ENCODE assay signal across 11 mouse cellular contexts in the genomic region with DNA sequence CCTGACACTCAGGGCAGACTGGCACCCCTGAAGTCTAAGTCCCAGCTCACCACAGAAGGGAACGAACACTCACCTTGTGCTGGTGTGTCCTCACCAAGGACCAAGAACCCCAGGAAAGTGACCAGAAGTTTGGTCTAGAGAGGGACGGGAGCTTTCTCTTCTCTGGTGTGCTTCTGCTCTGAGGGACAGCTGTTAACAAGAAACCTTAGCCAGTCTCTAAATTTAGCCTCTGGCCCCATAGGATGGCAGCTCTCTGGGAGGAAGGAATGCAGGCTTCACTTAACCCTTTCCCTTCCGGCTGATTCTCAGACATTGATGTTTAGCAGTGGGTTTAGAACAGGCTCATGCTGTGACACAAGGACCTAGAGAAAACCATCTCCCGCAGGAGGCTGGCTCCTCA. TPM values are rescaled to one million over a fixed set of nuclear protein-coding genes. Genes with fewer than 3 reads are reported as not detected.
DNase-seq lines count a peak whose midpoint lies in the region; ATAC-seq and TF ChIP-seq lines count a peak whose summit lies in the region.
"Had no signal": no experiment of that assay in that cellular context is flagged by ENCODE, and none has a peak within 500 bp of the region (broad histone marks: within the 10 kb centered on the region; RNA-seq: fewer than 3 reads in every experiment).

A gene (minus strand): TSS at position 204 of the 400 bp plus-strand sequence.

- DNase-seq in forebrain, embryonic 10.5 days (ENCODE audit: extremely low spot score, low spot score): no peak
- peak; percentile 61 for DNase-seq in forelimb bud, embryonic 11.5 days (ENCODE audit: low read depth, low spot score)
- peak; percentile 89 for DNase-seq in heart, postnatal 0 days (ENCODE audit: low spot score)
- DNase-seq in neural tube, embryonic 11.5 days (ENCODE audit: low spot score): no peak
- no peak for DNase-seq in cerebellum, postnatal 36 days
- no peak for DNase-seq in thymus, postnatal 10 days (ENCODE audit: low spot score in 2 of 2)
- no peak for DNase-seq in urinary bladder, adult 2 months (ENCODE audit: low spot score)
- DNase-seq: kidney, adult 9 months; left cerebral cortex, postnatal 4 days had no signal

- peak within 1 kb of the TSS; percentile 65; the same call in 1 of the 2 replicates for H3K27ac ChIP-seq in forebrain, embryonic 10.5 days
- no peak within 1 kb of the TSS for H3K27ac ChIP-seq in forebrain, embryonic 13.5 days
- peak within 1 kb of the TSS; percentile 98 for H3K27ac ChIP-seq in heart, postnatal 0 days (ENCODE audit: low read depth)
- no peak within 1 kb of the TSS for H3K27ac ChIP-seq in neural tube, embryonic 11.5 days (ENCODE audit: low read depth, low read length)
- H3K27ac ChIP-seq: neural tube, embryonic 12.5 days had no signal

- H3K4me1 ChIP-seq in forebrain, embryonic 10.5 days: peaks cover 31% of the 10 kb centered on the region
- no peaks in the 10 kb centered on the region for H3K4me1 ChIP-seq in forebrain, embryonic 13.5 days
- peaks cover 39% of the 10 kb centered on the region for H3K4me1 ChIP-seq in heart, postnatal 0 days (ENCODE audit: control insufficient read depth, insufficient read depth)
- peaks cover 12% of the 10 kb centered on the region for H3K4me1 ChIP-seq in neural tube, embryonic 11.5 days (ENCODE audit: control insufficient read depth, insufficient read depth, low read length)

- H3K4me2 ChIP-seq in forebrain, embryonic 13.5 days: no peak within 1 kb of the TSS
- peak within 1 kb of the TSS; percentile 61 for H3K4me2 ChIP-seq in heart, postnatal 0 days (ENCODE audit: low read depth, low read length)
- H3K4me2 ChIP-seq in neural tube, embryonic 11.5 days (ENCODE audit: low read depth): peak within 1 kb of the TSS; percentile 14; the same call in 1 of the 2 replicates
- H3K4me2 ChIP-seq: neural tube, embryonic 12.5 days had no signal

- no peaks in the 10 kb centered on the region for H3K36me3 ChIP-seq in forebrain, embryonic 10.5 days (replicated peaks)
- no peaks in the 10 kb centered on the region for H3K36me3 ChIP-seq in forebrain, embryonic 13.5 days (ENCODE audit: poor library complexity, severe bottlenecking)
- 0 out of 2 replicates have a peak, but pooled peaks cover 10% of the 10 kb centered on the region for H3K36me3 ChIP-seq in heart, postnatal 0 days (replicated peaks; ENCODE audit: control insufficient read depth, insufficient read depth, low read length)
- no peaks in the 10 kb centered on the region for H3K36me3 ChIP-seq in neural tube, embryonic 11.5 days (ENCODE audit: control insufficient read depth, insufficient read depth, low read length)
- H3K36me3 ChIP-seq: neural tube, embryonic 12.5 days had no signal

- TF ChIP-seq EP300 in heart, postnatal 0 days (IDR thresholded peaks at IDR 0.05; ENCODE audit: low read depth): 0 out of 2 replicates have a peak, but pooled peaks have one; percentile 19

- no peak within 1 kb of the TSS for H3K9ac ChIP-seq in forebrain, embryonic 13.5 days
- peak within 1 kb of the TSS; percentile 76 for H3K9ac ChIP-seq in heart, postnatal 0 days (replicated peaks; ENCODE audit: low read depth, low read length)
- no peak within 1 kb of the TSS for H3K9ac ChIP-seq in neural tube, embryonic 11.5 days (ENCODE audit: low read length)
- H3K9ac ChIP-seq: neural tube, embryonic 12.5 days had no signal

- H3K4me3 ChIP-seq in forebrain, embryonic 10.5 days: no peak within 1 kb of the TSS; the same call in 1 of the 2 replicates
- H3K4me3 ChIP-seq in forebrain, embryonic 13.5 days: no peak within 1 kb of the TSS
- peak within 1 kb of the TSS; percentile 51 for H3K4me3 ChIP-seq in heart, postnatal 0 days (ENCODE audit: low read depth, low read length)
- no peak within 1 kb of the TSS for H3K4me3 ChIP-seq in neural tube, embryonic 11.5 days (ENCODE audit: low read depth, low read length)
- H3K4me3 ChIP-seq: neural tube, embryonic 12.5 days had no signal

- no peaks in the 10 kb centered on the region for H3K27me3 ChIP-seq in forebrain, embryonic 10.5 days (ENCODE audit: poor library complexity, severe bottlenecking)
- H3K27me3 ChIP-seq in forebrain, embryonic 13.5 days: no peaks in the 10 kb centered on the region
- H3K27me3 ChIP-seq in heart, postnatal 0 days (ENCODE audit: control insufficient read depth, insufficient read depth, low read length): no peaks in the 10 kb centered on the region
- H3K27me3 ChIP-seq in neural tube, embryonic 11.5 days (ENCODE audit: control insufficient read depth, insufficient read depth, low read length): no peaks in the 10 kb centered on the region
- H3K27me3 ChIP-seq: neural tube, embryonic 12.5 days had no signal

- ATAC-seq in forebrain, embryonic 13.5 days: no peak
- ATAC-seq in heart, postnatal 0 days (ENCODE audit: insufficient read depth, low read depth): peak; percentile 79
- ATAC-seq in neural tube, embryonic 11.5 days (ENCODE audit: insufficient read depth, low FRiP score, low TSS enrichment): no peak

- no peak for TF ChIP-seq CTCF in heart, postnatal 0 days (IDR thresholded peaks at IDR 0.05; ENCODE audit: low read depth)

- peaks cover 3% of the 10 kb centered on the region; the same call in 1 of the 2 replicates for H3K9me3 ChIP-seq in forebrain, embryonic 10.5 days
- no peaks in the 10 kb centered on the region; the same call in 1 of the 2 replicates for H3K9me3 ChIP-seq in forebrain, embryonic 13.5 days (replicated peaks)
- H3K9me3 ChIP-seq in heart, postnatal 0 days (replicated peaks; ENCODE audit: control insufficient read depth, low read length): 0 out of 2 replicates have a peak, but pooled peaks cover 3% of the 10 kb centered on the region
- no peaks in the 10 kb centered on the region for H3K9me3 ChIP-seq in neural tube, embryonic 11.5 days (ENCODE audit: control insufficient read depth, low read length)
- H3K9me3 ChIP-seq: neural tube, embryonic 12.5 days had no signal

- 47% methylated on average over 4 of the region's 4 CpGs for WGBS in forebrain, embryonic 10.5 days
- 58% methylated on average over 4 of the region's 4 CpGs for WGBS in forebrain, embryonic 13.5 days
- WGBS in heart, postnatal 0 days: 13% methylated on average over 4 of the region's 4 CpGs
- WGBS in neural tube, embryonic 11.5 days: 57% methylated on average over 4 of the region's 4 CpGs

RNA-seq across cellular contexts. Expression of the gene that starts here (rescaled TPM):
- polyA plus RNA-seq in forebrain, embryonic 10.5 days (2016; fragmentation: Nextera tagmentation; extraction: Ambion mirVana): 1.5 and 1.9 TPM in 2 replicates
- polyA plus RNA-seq in forebrain, embryonic 13.5 days (2015; fragmentation: Nextera tagmentation; extraction: Ambion mirVana): 0.68 and 0.80 TPM in 2 replicates
- 33.2 and 40.1 TPM in 2 replicates for total RNA-seq in heart, postnatal 0 days (2014; rRNA removed; ENCODE audit: low replicate concordance)
- polyA plus RNA-seq in heart, postnatal 0 days (2015; fragmentation: Nextera tagmentation; extraction: Ambion mirVana): 34.6 and 39.9 TPM in 2 replicates
- 3.6 and 4.7 TPM in 2 replicates for polyA plus RNA-seq in neural tube, embryonic 11.5 days (2014; fragmentation: Nextera tagmentation; extraction: Ambion mirVana)
- 0.03 and 0.06 TPM in 2 replicates for polyA plus RNA-seq in urinary bladder, adult 2 months (2012; rRNA removed)

Comparison
In these comparisons a context has a peak if more than half of its experiments do, and no peak if none do; other contexts are left out.
1. H3K27ac ChIP-seq: peak in forebrain, embryonic 10.5 days (single experiment) and heart, postnatal 0 days (single experiment); none in forebrain, embryonic 13.5 days (single experiment) and neural tube, embryonic 11.5 days (single experiment).
2. DNase-seq: peak in forelimb bud, embryonic 11.5 days (single experiment) and heart, postnatal 0 days (single experiment); none in forebrain, embryonic 10.5 days (single experiment), neural tube, embryonic 11.5 days (single experiment), cerebellum, postnatal 36 days (0 of 2), thymus, postnatal 10 days (0 of 2) and urinary bladder, adult 2 months (single experiment).